Mouse (Mus musculus) frontal cortex, postnatal 10 days (tissue): ENCODE data around the gene Lcor.

Source experiments
- DNase-seq, 2 experiments: peaks; one replicate each; pipeline ENCODE4 v3.0.0; 2022; ENCODE audit warnings: low spot score in 2 of 2, mixed read lengths in 1 of 2

Lcor gene

GRCm38 (mm10) chr19:41482190-41482908 lies at the start of gene Lcor:
Gene Lcor, plus strand, starts transcription at chr19:41482637.
- DNase-seq: peak; percentile 69 to 81

GRCm38 (mm10) chr19:41435366-41435765 lies 47.1 kb upstream of the Lcor start:
- no peak for DNase-seq

- no peak for DNase-seq
Measured at GRCm38 (mm10) chr19:41436461-41436860, 46.0 kb upstream of the Lcor start.

- DNase-seq: no peak
Measured at GRCm38 (mm10) chr19:41438953-41439352, 43.5 kb upstream of the Lcor start.

- no peak for DNase-seq
Measured at GRCm38 (mm10) chr19:41441446-41441845, 41.0 kb upstream of the Lcor start.

- no peak for DNase-seq
Measured at GRCm38 (mm10) chr19:41441911-41442607, 40.4 kb upstream of the Lcor start.

GRCm38 (mm10) chr19:41442608-41442969 lies 39.8 kb upstream of the Lcor start:
- peak in 1 of 2 experiments; percentile 18 for DNase-seq

- DNase-seq: no peak
Measured at GRCm38 (mm10) chr19:41444491-41444890, 37.9 kb upstream of the Lcor start.

GRCm38 (mm10) chr19:41445013-41445610 lies 37.3 kb upstream of the Lcor start:
- no peak for DNase-seq

GRCm38 (mm10) chr19:41445723-41446122 lies 36.7 kb upstream of the Lcor start:
- no peak for DNase-seq

- no peak for DNase-seq
Measured at GRCm38 (mm10) chr19:41447166-41447565, 35.3 kb upstream of the Lcor start.

GRCm38 (mm10) chr19:41447760-41448159 lies 34.7 kb upstream of the Lcor start:
- no peak for DNase-seq

- no peak for DNase-seq
Measured at GRCm38 (mm10) chr19:41449415-41450075, 32.9 kb upstream of the Lcor start.

- no peak for DNase-seq
Measured at GRCm38 (mm10) chr19:41452166-41452565, 30.3 kb upstream of the Lcor start.

GRCm38 (mm10) chr19:41454601-41455000 lies 27.8 kb upstream of the Lcor start:
- no peak for DNase-seq

GRCm38 (mm10) chr19:41455091-41455626 lies 27.3 kb upstream of the Lcor start:
- no peak for DNase-seq

- DNase-seq: no peak
Measured at GRCm38 (mm10) chr19:41457181-41457580, 25.3 kb upstream of the Lcor start.

GRCm38 (mm10) chr19:41462166-41462735 lies 20.2 kb upstream of the Lcor start:
- no peak for DNase-seq

GRCm38 (mm10) chr19:41463841-41464240 lies 18.6 kb upstream of the Lcor start:
- no peak for DNase-seq

- DNase-seq: no peak
Measured at GRCm38 (mm10) chr19:41466475-41466874, 16.0 kb upstream of the Lcor start.

- DNase-seq: no peak
Measured at GRCm38 (mm10) chr19:41473566-41474135, 8.8 kb upstream of the Lcor start.
